17 mouse cellular contexts compared by ENCODE assay signal in the genomic region with DNA sequence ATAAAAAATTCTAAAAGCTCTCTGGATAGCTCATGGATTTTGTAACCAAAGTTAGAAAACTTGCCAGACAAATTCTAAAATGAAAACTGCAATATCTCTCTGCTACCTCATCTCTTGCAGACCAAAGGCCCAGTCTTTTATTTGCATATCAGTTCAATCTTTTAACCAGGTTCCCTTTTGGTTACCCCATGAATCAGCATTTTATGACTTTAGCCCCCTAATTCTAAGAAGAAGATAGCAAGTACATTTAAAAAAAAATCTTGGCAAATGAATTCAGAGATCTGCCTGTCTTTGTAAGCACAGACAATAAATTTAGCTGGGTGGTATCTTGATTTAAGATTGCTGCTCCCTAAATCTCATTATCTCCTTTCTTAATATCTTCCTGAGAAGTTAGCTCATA.
"Had no signal": no experiment of that assay in that cellular context is flagged by ENCODE, and none has a peak within 500 bp of the region (broad histone marks: within the 10 kb centered on the region; RNA-seq: fewer than 3 reads in every experiment).

No protein-coding gene starts in this region.

- H3K9me3 ChIP-seq: neural tube, embryonic 12.5 days; neural tube, embryonic 13.5 days; neural tube, embryonic 15.5 days; stomach, embryonic 15.5 days had no signal

- H3K4me3 ChIP-seq: neural tube, embryonic 12.5 days; neural tube, embryonic 13.5 days; neural tube, embryonic 15.5 days; stomach, embryonic 15.5 days had no signal

- H3K27me3 ChIP-seq: neural tube, embryonic 12.5 days; neural tube, embryonic 13.5 days; neural tube, embryonic 15.5 days; stomach, embryonic 15.5 days had no signal

- DNase-seq: retina, postnatal 1 day; right cerebral cortex, adult 18-20 months; right cerebral cortex, postnatal 14 days; right cerebral cortex, postnatal 25 days; right cerebral cortex, postnatal 4 days; spleen, adult 18-20 months; thymus, adult 18-20 months; thymus, adult 2 months; thymus, postnatal 14 days; thymus, postnatal 25 days; thymus, postnatal 36 days; thymus, postnatal 4 days had no signal

- H3K9ac ChIP-seq: neural tube, embryonic 12.5 days; neural tube, embryonic 13.5 days; neural tube, embryonic 15.5 days; stomach, embryonic 15.5 days had no signal

- H3K27ac ChIP-seq: neural tube, embryonic 12.5 days; neural tube, embryonic 13.5 days; neural tube, embryonic 15.5 days; stomach, embryonic 15.5 days; stomach, postnatal 0 days had no signal

- H3K4me1 ChIP-seq: neural tube, embryonic 12.5 days; neural tube, embryonic 13.5 days; neural tube, embryonic 15.5 days; stomach, embryonic 15.5 days had no signal

- H3K36me3 ChIP-seq: neural tube, embryonic 12.5 days; neural tube, embryonic 13.5 days; neural tube, embryonic 15.5 days; stomach, embryonic 15.5 days had no signal

- H3K4me2 ChIP-seq: neural tube, embryonic 12.5 days; neural tube, embryonic 13.5 days; neural tube, embryonic 15.5 days; stomach, embryonic 15.5 days had no signal
